Mouse (Mus musculus): Measurements from ENCODE around the gene Apon. TPM values are rescaled to one million over a fixed set of nuclear protein-coding genes. Genes with fewer than 3 reads are reported as not detected.

The Apon gene
- polyA plus RNA-seq, 1 experiment from 2014 or later, result not detected

GRCm38 (mm10) chr10:128230582-128230981 lies 23.3 kb upstream of the Apon start:
- H3K36me3 ChIP-seq (ENCODE audit: control insufficient read depth, insufficient read depth, low read length), result no peaks in the 10 kb centered on the region
- H3K4me1 ChIP-seq (ENCODE audit: control insufficient read depth, insufficient read depth, low read length), result peaks cover 9% of the 10 kb centered on the region
- no peak overlapping the region for H3K4me2 ChIP-seq (ENCODE audit: low read length)
- no peaks in the 10 kb centered on the region for H3K9me3 ChIP-seq (replicated peaks; ENCODE audit: control insufficient read depth, low read length, poor library complexity, severe bottlenecking)
- no peak overlapping the region for H3K4me3 ChIP-seq (ENCODE audit: low read depth, low read length)
- H3K9ac ChIP-seq (ENCODE audit: low read depth, low read length), result no peak overlapping the region
- H3K27ac ChIP-seq (ENCODE audit: low read length), result no peak overlapping the region
- WGBS, result 84% methylated on average over 12 of the region's 12 CpGs
- H3K27me3 ChIP-seq (ENCODE audit: control insufficient read depth, insufficient read depth, low read depth, low read length), result no peaks in the 10 kb centered on the region
- ATAC-seq, result no peak

- Histone ChIP-seq H3K4me3 (ENCODE audit: low read depth, low read length) (peak overlapping the region; percentile 74), H3K4me2 (ENCODE audit: low read length) (peak overlapping the region; percentile 73), H3K9ac (ENCODE audit: low read depth, low read length) (peak overlapping the region; percentile 84; the same call in 1 of the 2 replicates), H3K27me3 (ENCODE audit: control insufficient read depth, insufficient read depth, low read depth, low read length) (no peaks in the 10 kb centered on the region), H3K27ac (ENCODE audit: low read length) (no peak overlapping the region), H3K36me3 (ENCODE audit: control insufficient read depth, insufficient read depth, low read length) (no peaks in the 10 kb centered on the region), H3K4me1 (ENCODE audit: control insufficient read depth, insufficient read depth, low read length) (peaks cover 9% of the 10 kb centered on the region), H3K9me3 (replicated peaks; ENCODE audit: control insufficient read depth, low read length, poor library complexity, severe bottlenecking) (no peaks in the 10 kb centered on the region)
- ATAC-seq, result no peak
- WGBS, result 17% methylated on average over 5 of the region's 5 CpGs
Observed at GRCm38 (mm10) chr10:128231146-128231545, 22.8 kb upstream of the Apon start.

DNA sequence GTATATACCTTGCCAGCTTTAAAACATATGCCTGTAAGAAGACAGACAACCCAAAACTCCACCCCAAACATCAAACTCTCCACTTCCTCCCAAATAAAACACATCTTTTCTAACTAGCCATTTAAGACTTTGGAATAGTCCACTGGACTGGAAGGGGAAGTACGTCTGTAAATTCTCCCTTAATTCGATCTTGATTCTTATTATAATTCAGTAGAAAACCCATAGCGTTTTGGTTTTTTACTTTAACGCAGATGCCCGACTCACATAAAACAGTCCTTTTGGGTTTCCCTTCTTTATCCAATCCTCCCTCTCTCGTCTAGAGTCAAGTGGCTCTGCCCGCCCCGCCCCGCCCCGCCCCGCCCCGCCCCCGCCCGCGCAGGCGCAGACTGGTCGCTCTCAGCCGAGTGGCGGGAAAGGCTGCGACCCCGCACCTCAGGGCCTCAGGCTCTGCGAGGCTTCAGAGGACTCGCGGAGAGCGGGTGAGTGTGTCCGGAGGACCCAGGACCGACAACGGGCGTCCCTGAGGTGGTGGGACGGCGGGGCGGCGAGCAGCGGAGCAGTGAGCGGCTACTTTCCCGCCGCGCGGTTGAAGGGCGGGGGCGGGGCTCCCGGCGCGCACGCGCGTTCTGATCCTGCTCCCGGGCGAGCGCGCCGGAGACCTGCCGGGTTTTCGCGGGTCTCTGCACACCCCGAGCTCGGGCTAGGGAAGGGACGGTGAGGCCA lies 22.0 kb upstream of the Apon start, which contains the start of gene Timeless:
Timeless (plus strand) TSS at position 369 of the 723 bp plus-strand sequence.
- ATAC-seq, result peak; percentile 92
- Histone ChIP-seq H3K9ac (ENCODE audit: low read depth, low read length) (peak within 1 kb of the TSS; percentile 84), H3K27me3 (ENCODE audit: control insufficient read depth, insufficient read depth, low read depth, low read length) (no peaks in the 10 kb centered on the region), H3K9me3 (replicated peaks; ENCODE audit: control insufficient read depth, low read length, poor library complexity, severe bottlenecking) (no peaks in the 10 kb centered on the region), H3K4me2 (ENCODE audit: low read length) (peak within 1 kb of the TSS; percentile 73), H3K4me3 (ENCODE audit: low read depth, low read length) (peak within 1 kb of the TSS; percentile 74), H3K27ac (ENCODE audit: low read length) (peak within 1 kb of the TSS; percentile 91), H3K4me1 (ENCODE audit: control insufficient read depth, insufficient read depth, low read length) (peaks cover 9% of the 10 kb centered on the region), H3K36me3 (ENCODE audit: control insufficient read depth, insufficient read depth, low read length) (no peaks in the 10 kb centered on the region)
- WGBS, result under 1% methylated on average over 43 of the region's 58 CpGs

- Histone ChIP-seq H3K9ac (ENCODE audit: low read depth, low read length) (peak overlapping the region; percentile 84), H3K4me2 (ENCODE audit: low read length) (peak overlapping the region; percentile 73), H3K9me3 (replicated peaks; ENCODE audit: control insufficient read depth, low read length, poor library complexity, severe bottlenecking) (no peaks in the 10 kb centered on the region), H3K4me3 (ENCODE audit: low read depth, low read length) (peak overlapping the region; percentile 74), H3K27ac (ENCODE audit: low read length) (peak overlapping the region; percentile 91), H3K27me3 (ENCODE audit: control insufficient read depth, insufficient read depth, low read depth, low read length) (no peaks in the 10 kb centered on the region), H3K36me3 (ENCODE audit: control insufficient read depth, insufficient read depth, low read length) (no peaks in the 10 kb centered on the region), H3K4me1 (ENCODE audit: control insufficient read depth, insufficient read depth, low read length) (peaks cover 9% of the 10 kb centered on the region)
- 0% methylated on average over 14 of the region's 14 CpGs for WGBS
- no peak for ATAC-seq
Observed at GRCm38 (mm10) chr10:128232420-128232985, 21.4 kb upstream of the Apon start.

DNA sequence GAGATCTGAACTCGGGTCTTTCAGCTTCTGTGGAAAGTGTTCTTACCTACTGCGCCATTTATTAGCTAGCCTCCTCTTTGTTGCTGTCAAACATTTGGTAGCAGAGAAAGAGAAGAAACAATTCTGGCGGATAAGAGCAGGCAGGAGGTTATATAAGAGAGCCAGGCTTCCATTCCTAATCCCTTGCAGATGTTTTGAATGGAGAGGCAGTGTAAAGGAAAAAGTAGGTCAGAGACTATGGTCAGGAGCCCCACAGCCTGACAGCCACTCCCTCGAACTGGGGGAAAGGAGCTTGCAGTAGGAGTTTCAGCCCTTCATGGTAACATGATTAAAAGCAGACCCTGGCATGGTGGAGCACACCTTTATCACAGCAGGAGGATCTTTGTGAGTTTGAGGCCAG lies 17.6 kb upstream of the Apon start:
- Histone ChIP-seq H3K4me2 (ENCODE audit: low read length) (no peak overlapping the region), H3K4me1 (ENCODE audit: control insufficient read depth, insufficient read depth, low read length) (peaks cover 6% of the 10 kb centered on the region), H3K4me3 (ENCODE audit: low read depth, low read length) (no peak overlapping the region), H3K27ac (ENCODE audit: low read length) (no peak overlapping the region), H3K36me3 (ENCODE audit: control insufficient read depth, insufficient read depth, low read length) (no peaks in the 10 kb centered on the region), H3K27me3 (ENCODE audit: control insufficient read depth, insufficient read depth, low read depth, low read length) (no peaks in the 10 kb centered on the region), H3K9me3 (replicated peaks; ENCODE audit: control insufficient read depth, low read length, poor library complexity, severe bottlenecking) (no peaks in the 10 kb centered on the region), H3K9ac (ENCODE audit: low read depth, low read length) (no peak overlapping the region)
- ATAC-seq, result no peak
- WGBS, result 43% methylated on average over 4 of the region's 4 CpGs

GRCm38 (mm10) chr10:128237807-128238480 lies 16.0 kb upstream of the Apon start:
- H3K9me3 ChIP-seq (replicated peaks; ENCODE audit: control insufficient read depth, low read length, poor library complexity, severe bottlenecking), result no peaks in the 10 kb centered on the region
- H3K27ac ChIP-seq (ENCODE audit: low read length), result no peak overlapping the region
- no peaks in the 10 kb centered on the region for H3K27me3 ChIP-seq (ENCODE audit: control insufficient read depth, insufficient read depth, low read depth, low read length)
- H3K9ac ChIP-seq (ENCODE audit: low read depth, low read length), result no peak overlapping the region
- no peak overlapping the region for H3K4me3 ChIP-seq (ENCODE audit: low read depth, low read length)
- no peak overlapping the region for H3K4me2 ChIP-seq (ENCODE audit: low read length)
- no peaks in the 10 kb centered on the region for H3K36me3 ChIP-seq (ENCODE audit: control insufficient read depth, insufficient read depth, low read length)
- peaks cover 1% of the 10 kb centered on the region for H3K4me1 ChIP-seq (ENCODE audit: control insufficient read depth, insufficient read depth, low read length)
- 76% methylated on average over 15 of the region's 15 CpGs for WGBS
- ATAC-seq, result no peak

GRCm38 (mm10) chr10:128239140-128239539 lies 14.8 kb upstream of the Apon start:
- Histone ChIP-seq H3K4me2 (ENCODE audit: low read length) (no peak overlapping the region), H3K36me3 (ENCODE audit: control insufficient read depth, insufficient read depth, low read length) (0 out of 2 replicates have a peak, but pooled peaks cover 4% of the 10 kb centered on the region), H3K4me3 (ENCODE audit: low read depth, low read length) (no peak overlapping the region), H3K4me1 (ENCODE audit: control insufficient read depth, insufficient read depth, low read length) (no peaks in the 10 kb centered on the region; the same call in 1 of the 2 replicates), H3K9me3 (replicated peaks; ENCODE audit: control insufficient read depth, low read length, poor library complexity, severe bottlenecking) (no peaks in the 10 kb centered on the region), H3K27me3 (ENCODE audit: control insufficient read depth, insufficient read depth, low read depth, low read length) (no peaks in the 10 kb centered on the region), H3K9ac (ENCODE audit: low read depth, low read length) (no peak overlapping the region), H3K27ac (ENCODE audit: low read length) (no peak overlapping the region)
- 94% methylated on average over 4 of the region's 4 CpGs for WGBS
- ATAC-seq, result no peak

DNA sequence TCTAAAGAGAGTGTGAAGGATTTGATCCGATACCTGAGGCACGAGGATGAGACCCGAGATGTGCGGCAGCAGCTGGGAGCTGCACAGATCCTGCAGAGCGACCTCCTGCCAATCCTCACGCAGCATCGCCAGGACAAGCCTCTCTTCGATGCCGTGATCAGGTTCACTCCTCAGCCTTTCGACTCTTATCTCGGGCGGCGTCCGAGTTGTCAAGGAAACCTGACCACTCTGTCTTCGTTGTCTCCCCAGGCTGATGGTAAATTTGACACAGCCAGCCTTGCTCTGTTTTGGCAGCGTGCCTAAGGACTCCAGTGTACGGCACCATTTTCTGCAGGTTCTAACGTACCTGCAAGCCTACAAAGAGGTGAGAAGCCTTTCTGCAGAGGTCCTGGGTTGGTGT lies 13.8 kb upstream of the Apon start:
- Histone ChIP-seq H3K27ac (ENCODE audit: low read length) (no peak overlapping the region), H3K4me3 (ENCODE audit: low read depth, low read length) (no peak overlapping the region), H3K9ac (ENCODE audit: low read depth, low read length) (no peak overlapping the region), H3K4me2 (ENCODE audit: low read length) (no peak overlapping the region), H3K9me3 (replicated peaks; ENCODE audit: control insufficient read depth, low read length, poor library complexity, severe bottlenecking) (no peaks in the 10 kb centered on the region), H3K36me3 (ENCODE audit: control insufficient read depth, insufficient read depth, low read length) (0 out of 2 replicates have a peak, but pooled peaks cover 4% of the 10 kb centered on the region), H3K4me1 (ENCODE audit: control insufficient read depth, insufficient read depth, low read length) (no peaks in the 10 kb centered on the region; the same call in 1 of the 2 replicates), H3K27me3 (ENCODE audit: control insufficient read depth, insufficient read depth, low read depth, low read length) (no peaks in the 10 kb centered on the region)
- no peak for ATAC-seq
- 95% methylated on average over 18 of the region's 18 CpGs for WGBS

- Histone ChIP-seq H3K36me3 (ENCODE audit: control insufficient read depth, insufficient read depth, low read length) (peaks cover 9% of the 10 kb centered on the region; the same call in 1 of the 2 replicates), H3K4me3 (ENCODE audit: low read depth, low read length) (no peak overlapping the region), H3K9ac (ENCODE audit: low read depth, low read length) (no peak overlapping the region), H3K27ac (ENCODE audit: low read length) (no peak overlapping the region), H3K27me3 (ENCODE audit: control insufficient read depth, insufficient read depth, low read depth, low read length) (no peaks in the 10 kb centered on the region), H3K4me2 (ENCODE audit: low read length) (no peak overlapping the region), H3K4me1 (ENCODE audit: control insufficient read depth, insufficient read depth, low read length) (no peaks in the 10 kb centered on the region), H3K9me3 (replicated peaks; ENCODE audit: control insufficient read depth, low read length, poor library complexity, severe bottlenecking) (no peaks in the 10 kb centered on the region)
- 88% methylated on average over 8 of the region's 8 CpGs for WGBS
- ATAC-seq, result no peak
Observed at GRCm38 (mm10) chr10:128243252-128243651, 10.6 kb upstream of the Apon start.
